Mouse (Mus musculus): ENCODE results near the gene Wdr74. TPM values are rescaled to one million over a fixed set of nuclear protein-coding genes. Genes with fewer than 3 reads are reported as not detected.

The Wdr74 gene
- total and polyA plus RNA-seq, 3 experiments, result 133 to 235 (median 203) TPM

- H3K9me3 ChIP-seq (replicated peaks; ENCODE audit: low read length), result peaks cover 10% of the 10 kb centered on the region
- peaks cover 38 to 46% of the 10 kb centered on the region in 2 experiments for H3K36me3 ChIP-seq (replicated peaks in 1 of 2; ENCODE audit: control insufficient read depth in 1 of 2, insufficient read depth in 1 of 2, low read length in 1 of 2)
- no peak for DNase-seq (ENCODE audit: extremely low read depth)
- H3K9ac ChIP-seq (ENCODE audit: insufficient read depth, low read depth), result no peak overlapping the region
- H3K4me3 ChIP-seq (replicated peaks in 1 of 3; ENCODE audit: low read depth in 2 of 3, low read length in 2 of 3, poor library complexity in 1 of 3), result no peak overlapping the region
- H3K79me2 ChIP-seq (replicated peaks; ENCODE audit: control insufficient read depth, extremely low read depth, insufficient read depth, poor library complexity, severe bottlenecking), result peaks cover 68% of the 10 kb centered on the region
- dilution Hi-C loops (cut with MboI; ENCODE audit: extremely low pct_ligation_motif_present, extremely low pct_unique_long_range_greater_than_20kb, low sequenced_read_pairs), result no loop called here
- peaks cover 4 to 41% of the 10 kb centered on the region in 2 experiments; a peak in 3 of 4 replicates for H3K4me1 ChIP-seq (ENCODE audit: control insufficient read depth in 1 of 2, insufficient read depth in 2 of 2)
- no peak overlapping the region for H3K27ac ChIP-seq (ENCODE audit: insufficient read depth, low read depth)
- H3K4me2 ChIP-seq (ENCODE audit: insufficient read depth, low read depth, poor library complexity, severe bottlenecking), result no peak overlapping the region
- H3K27me3 ChIP-seq (replicated peaks), result no peaks in the 10 kb centered on the region
- in situ Hi-C loops (cut with MboI; ENCODE audit: low pct_ligation_motif_present, low pct_unique_long_range_greater_than_20kb, low sequenced_read_pairs), result no loop called here
- TF ChIP-seq MAFK (IDR thresholded peaks at IDR 0.05; ENCODE audit: insufficient replicate concordance, low read length) (no peak), CTCF (conservative IDR thresholded peaks at IDR 0.05 in 1 of 2, IDR thresholded peaks at IDR 0.05 in 1 of 2; ENCODE audit: low read depth in 2 of 2, low read length in 2 of 2) (peak in 1 of 2 experiments; percentile 30; a peak in 1 of 4 replicates)
These were observed 25.1 kb downstream of the Wdr74 start for GRCm38 (mm10) chr19:8760757-8761156.

- Histone ChIP-seq H3K27ac (ENCODE audit: insufficient read depth, low read depth) (no peak overlapping the region), H3K36me3 (replicated peaks in 1 of 2; ENCODE audit: control insufficient read depth in 1 of 2, insufficient read depth in 1 of 2, low read length in 1 of 2) (peaks cover 64 to 70% of the 10 kb centered on the region in 2 experiments), H3K4me2 (ENCODE audit: insufficient read depth, low read depth, poor library complexity, severe bottlenecking) (no peak overlapping the region), H3K79me2 (replicated peaks; ENCODE audit: control insufficient read depth, extremely low read depth, insufficient read depth, poor library complexity, severe bottlenecking) (peaks cover 48% of the 10 kb centered on the region), H3K4me1 (ENCODE audit: control insufficient read depth in 1 of 2, insufficient read depth in 2 of 2) (peaks cover 4 to 32% of the 10 kb centered on the region in 2 experiments; a peak in 3 of 4 replicates), H3K4me3 (replicated peaks in 1 of 3; ENCODE audit: low read depth in 2 of 3, low read length in 2 of 3, poor library complexity in 1 of 3) (no peak overlapping the region), H3K9ac (ENCODE audit: insufficient read depth, low read depth) (no peak overlapping the region), H3K27me3 (replicated peaks) (no peaks in the 10 kb centered on the region), H3K9me3 (replicated peaks; ENCODE audit: low read length) (peaks cover 11% of the 10 kb centered on the region)
- TF ChIP-seq EP300 (IDR thresholded peaks at IDR 0.05; ENCODE audit: low read length) (peak; percentile 50; the same call in 1 of the 2 replicates), MYC (IDR thresholded peaks at IDR 0.05; ENCODE audit: low read depth, low read length) (peak; percentile 73), MAX (IDR thresholded peaks at IDR 0.05; ENCODE audit: low read length) (0 out of 2 replicates have a peak, but pooled peaks have one; percentile 34), MEF2A (IDR thresholded peaks at IDR 0.05; ENCODE audit: borderline replicate concordance, low read depth, low read length) (no peak)
- dilution Hi-C loops (cut with MboI; ENCODE audit: extremely low pct_ligation_motif_present, extremely low pct_unique_long_range_greater_than_20kb, low sequenced_read_pairs) (no loop called here), in situ Hi-C loops (cut with MboI; ENCODE audit: low pct_ligation_motif_present, low pct_unique_long_range_greater_than_20kb, low sequenced_read_pairs) (no loop called here)
- DNase-seq (ENCODE audit: extremely low read depth), result no peak
These were observed 27.6 kb downstream of the Wdr74 start for GRCm38 (mm10) chr19:8763276-8763675.

- Histone ChIP-seq H3K36me3 (replicated peaks in 1 of 2; ENCODE audit: control insufficient read depth in 1 of 2, insufficient read depth in 1 of 2, low read length in 1 of 2) (peaks cover 75 to 92% of the 10 kb centered on the region in 2 experiments), H3K4me1 (ENCODE audit: control insufficient read depth in 1 of 2, insufficient read depth in 2 of 2) (peaks cover 4 to 33% of the 10 kb centered on the region in 2 experiments; a peak in 3 of 4 replicates), H3K9me3 (replicated peaks; ENCODE audit: low read length) (peaks cover 11% of the 10 kb centered on the region), H3K79me2 (replicated peaks; ENCODE audit: control insufficient read depth, extremely low read depth, insufficient read depth, poor library complexity, severe bottlenecking) (peaks cover 27% of the 10 kb centered on the region), H3K9ac (ENCODE audit: insufficient read depth, low read depth) (no peak overlapping the region), H3K27ac (ENCODE audit: insufficient read depth, low read depth) (no peak overlapping the region), H3K4me3 (replicated peaks in 1 of 3; ENCODE audit: low read depth in 2 of 3, low read length in 2 of 3, poor library complexity in 1 of 3) (no peak overlapping the region), H3K4me2 (ENCODE audit: insufficient read depth, low read depth, poor library complexity, severe bottlenecking) (no peak overlapping the region), H3K27me3 (replicated peaks) (no peaks in the 10 kb centered on the region)
- TF ChIP-seq PAX5 (IDR thresholded peaks at IDR 0.05; ENCODE audit: low read length) (no peak), MAX (IDR thresholded peaks at IDR 0.05; ENCODE audit: low read length) (no peak), SIN3A (IDR thresholded peaks at IDR 0.05; ENCODE audit: low read length) (no peak), E2F4 (IDR thresholded peaks at IDR 0.05; ENCODE audit: insufficient replicate concordance, low read depth, low read length) (no peak), MXI1 (IDR thresholded peaks at IDR 0.05; ENCODE audit: low read depth, low read length) (no peak), MAZ (IDR thresholded peaks at IDR 0.05; ENCODE audit: low read depth, low read length) (no peak), SMC3 (IDR thresholded peaks at IDR 0.05; ENCODE audit: low read depth, low read length) (no peak), POLR2A (IDR thresholded peaks at IDR 0.05; ENCODE audit: low read depth, low read length) (no peak), NELFE (IDR thresholded peaks at IDR 0.05; ENCODE audit: low read depth, low read length) (no peak), ZC3H11A (IDR thresholded peaks at IDR 0.05; ENCODE audit: low read depth, low read length) (no peak), ZKSCAN1 (IDR thresholded peaks at IDR 0.05; ENCODE audit: borderline replicate concordance, low read depth, low read length) (no peak), JUN (IDR thresholded peaks at IDR 0.05; ENCODE audit: insufficient read depth, low read depth, low read length) (no peak)
- DNase-seq (ENCODE audit: extremely low read depth), result no peak
- dilution Hi-C loops (cut with MboI; ENCODE audit: extremely low pct_ligation_motif_present, extremely low pct_unique_long_range_greater_than_20kb, low sequenced_read_pairs) (no loop called here), in situ Hi-C loops (cut with MboI; ENCODE audit: low pct_ligation_motif_present, low pct_unique_long_range_greater_than_20kb, low sequenced_read_pairs) (no loop called here)
These were observed 29.9 kb downstream of the Wdr74 start for GRCm38 (mm10) chr19:8765562-8765961.
